Mouse (Mus musculus) heart, embryonic 14.5 days (tissue): ENCODE results near the gene Pid1. TPM values are rescaled to one million over a fixed set of nuclear protein-coding genes. Genes with fewer than 3 reads are reported as not detected.

ENCODE experiments used
- ATAC-seq: fragments of 200-750 bp; cut with Nextera tagmentation; 2 replicates; pipeline ENCODE4 v1.8.0; 2017; ENCODE audit warnings: low read depth, moderate TSS enrichment; ENCODE audit not compliant: insufficient number of reproducible peaks, insufficient read depth, low FRiP score
- H3K27ac ChIP-seq, 2 experiments: fragments of 200-500 bp in 1 of 2; fragments of 300-500 bp in 1 of 2; sonication (generic) in 1 of 2; replicated peaks in 1 of 2; 2 replicates each; pipeline ENCODE4 v1.5.1; 2012 to 2014; ENCODE audit warnings: low read depth in 2 of 2, low read length in 2 of 2, control low read depth in 1 of 2, mild to moderate bottlenecking in 1 of 2, mixed read lengths in 1 of 2; ENCODE audit not compliant: control insufficient read depth in 1 of 2, insufficient read depth in 1 of 2
- H3K27me3 ChIP-seq: fragments of 300-500 bp; sonication (generic); 2 replicates; pipeline ENCODE4 v1.6.1; 2014; ENCODE audit warnings: mild to moderate bottlenecking, low read length, control low read depth; ENCODE audit not compliant: control insufficient read depth, insufficient read depth
- H3K36me3 ChIP-seq: fragments of 300-500 bp; sonication (generic); 2 replicates; pipeline ENCODE4 v1.6.1; 2014; ENCODE audit warnings: mild to moderate bottlenecking, control low read depth, low read length, mixed read lengths; ENCODE audit not compliant: control insufficient read depth, insufficient read depth
- H3K4me1 ChIP-seq, 2 experiments: fragments of 200-500 bp in 1 of 2; fragments of 300-500 bp in 1 of 2; sonication (generic) in 1 of 2; 2 replicates each; pipeline ENCODE4 v1.6.1; 2012 to 2014; ENCODE audit warnings: low read length in 2 of 2, control low read depth in 1 of 2, mixed read lengths in 1 of 2; ENCODE audit not compliant: control insufficient read depth in 2 of 2, insufficient read depth in 2 of 2
- H3K4me2 ChIP-seq: fragments of 300-500 bp; sonication (generic); 2 replicates; pipeline ENCODE4 v1.6.1; 2014; ENCODE audit warnings: mild to moderate bottlenecking, low read length
- H3K4me3 ChIP-seq, 2 experiments: fragments of 200-500 bp in 1 of 2; fragments of 300-500 bp in 1 of 2; sonication (generic) in 1 of 2; 2 replicates each; pipeline ENCODE4 v1.5.1; 2012 to 2014; ENCODE audit warnings: low read length in 2 of 2, mild to moderate bottlenecking in 2 of 2, control low read depth in 1 of 2, low read depth in 1 of 2, moderate library complexity in 1 of 2; ENCODE audit not compliant: control insufficient read depth in 1 of 2, insufficient read depth in 1 of 2
- H3K9ac ChIP-seq: fragments of 300-500 bp; sonication (generic); 2 replicates; pipeline ENCODE4 v1.6.1; 2014; ENCODE audit warnings: mild to moderate bottlenecking, low read length
- H3K9me3 ChIP-seq: fragments of 300-500 bp; sonication (generic); 2 replicates; pipeline ENCODE4 v1.6.1; 2016; ENCODE audit warnings: low read length, control low read depth; ENCODE audit not compliant: control insufficient read depth
- WGBS: fragments of 180-500 bp; shearing (Covaris S2); extraction: QIAGEN DNeasy Blood & Tissue Kit; methylation state at CpG from one replicate; pipeline ENCODE4 v1.1.7; 2014; 5-methylcytosine and 5-hydroxymethylcytosine counted together
- polyA plus RNA-seq: library from polyadenylated mRNA; unstranded; fragments of >200 nt; fragmentation: Nextera tagmentation; extraction: Ambion mirVana; gene quantifications from 2 replicates; pipeline ENCODE4 v1.2.1, GENCODE M21; 2014

The Pid1 gene
- polyA plus RNA-seq, 1 experiment from 2014 or later, result 11.2 TPM

DNA sequence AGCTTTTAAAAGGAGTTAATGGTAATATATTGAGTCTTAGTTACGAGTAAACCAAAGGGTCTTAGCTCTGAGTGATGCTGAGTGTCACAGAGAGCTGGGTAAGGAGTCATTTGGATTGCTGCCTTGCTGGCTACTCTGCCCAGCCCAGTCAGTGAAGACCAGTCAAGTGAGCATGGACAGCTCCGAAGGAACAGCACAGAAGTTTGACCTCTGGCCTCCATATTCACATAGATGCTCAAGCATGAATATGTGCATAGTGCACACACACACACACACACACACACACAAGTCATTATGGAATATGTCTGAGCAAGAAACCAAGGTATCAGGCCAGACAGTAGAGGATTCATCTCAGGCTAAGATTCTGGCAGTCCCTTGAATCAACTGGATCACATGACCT is 244.7 kb downstream of the Pid1 start:
- Histone ChIP-seq H3K27ac (no peak overlapping the region), H3K27me3 (no peaks in the 10 kb centered on the region), H3K9ac (no peak overlapping the region), H3K4me3 (no peak overlapping the region), H3K4me1 (no peaks in the 10 kb centered on the region), H3K36me3 (no peaks in the 10 kb centered on the region), H3K4me2 (no peak overlapping the region), H3K9me3 (no peaks in the 10 kb centered on the region)
- 62% methylated on average over 2 of the region's 2 CpGs for WGBS
- no peak for ATAC-seq

GRCm38 (mm10) chr1:84106756-84107155 is 257.2 kb downstream of the Pid1 start:
- no peak overlapping the region for H3K4me3 ChIP-seq
- no peaks in the 10 kb centered on the region for H3K36me3 ChIP-seq
- H3K4me2 ChIP-seq, result no peak overlapping the region
- H3K9me3 ChIP-seq, result no peaks in the 10 kb centered on the region
- 89% methylated on average over 4 of the region's 4 CpGs for WGBS
- H3K4me1 ChIP-seq, result no peaks in the 10 kb centered on the region
- H3K9ac ChIP-seq, result no peak overlapping the region
- H3K27ac ChIP-seq, result no peak overlapping the region
- H3K27me3 ChIP-seq, result no peaks in the 10 kb centered on the region
- ATAC-seq, result no peak

- Histone ChIP-seq H3K9me3 (no peaks in the 10 kb centered on the region), H3K4me1 (no peaks in the 10 kb centered on the region), H3K9ac (no peak overlapping the region), H3K27ac (no peak overlapping the region), H3K27me3 (no peaks in the 10 kb centered on the region), H3K4me2 (no peak overlapping the region), H3K4me3 (no peak overlapping the region), H3K36me3 (no peaks in the 10 kb centered on the region)
- ATAC-seq, result no peak
- WGBS, result 76% methylated on average over 2 of the region's 2 CpGs
Measured at GRCm38 (mm10) chr1:84102052-84102451, 261.9 kb downstream of the Pid1 start.

DNA sequence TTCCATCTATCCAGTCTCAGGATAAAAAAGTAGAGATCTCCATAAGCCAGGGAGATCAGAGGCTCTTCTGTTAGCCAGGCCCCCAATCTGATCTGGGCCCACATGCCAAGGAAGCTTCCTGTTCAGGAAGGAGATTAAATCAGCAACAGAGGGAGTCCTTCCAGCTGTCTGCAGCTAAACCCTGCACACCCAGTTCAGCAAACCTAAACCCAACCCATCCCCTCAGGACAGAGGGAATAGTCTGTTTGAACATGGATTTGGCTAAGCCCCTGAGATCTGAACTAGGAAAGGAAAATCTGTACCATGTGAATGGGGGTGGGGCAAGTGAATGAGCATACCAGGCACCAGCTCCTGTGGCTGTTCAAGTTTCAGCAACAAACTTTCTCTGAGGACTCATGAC is 266.6 kb downstream of the Pid1 start:
- peaks cover 0 to 3% of the 10 kb centered on the region in 2 experiments; a peak in 2 of 4 replicates for H3K4me1 ChIP-seq
- no peaks in the 10 kb centered on the region for H3K9me3 ChIP-seq
- no peak overlapping the region for H3K27ac ChIP-seq
- H3K27me3 ChIP-seq, result no peaks in the 10 kb centered on the region
- ATAC-seq, result no peak
- no peak overlapping the region for H3K4me3 ChIP-seq
- H3K36me3 ChIP-seq, result no peaks in the 10 kb centered on the region
- no peak overlapping the region for H3K4me2 ChIP-seq
- no peak overlapping the region for H3K9ac ChIP-seq

- Histone ChIP-seq H3K4me2 (no peak overlapping the region), H3K4me3 (no peak overlapping the region)
- ATAC-seq, result no peak
Measured at GRCm38 (mm10) chr1:84093291-84093690, 270.7 kb downstream of the Pid1 start.

GRCm38 (mm10) chr1:84089664-84090063 is 274.3 kb downstream of the Pid1 start:
- Histone ChIP-seq H3K27me3 (no peaks in the 10 kb centered on the region), H3K4me3 (no peak overlapping the region), H3K4me1 (peaks cover 0 to 3% of the 10 kb centered on the region in 2 experiments; a peak in 2 of 4 replicates), H3K36me3 (no peaks in the 10 kb centered on the region), H3K9ac (no peak overlapping the region), H3K4me2 (no peak overlapping the region), H3K9me3 (no peaks in the 10 kb centered on the region), H3K27ac (no peak overlapping the region)
- 72% methylated on average over 2 of the region's 2 CpGs for WGBS
- ATAC-seq, result no peak

More at GRCm38 (mm10) chr1:84093291-84093690, 270.7 kb downstream of the Pid1 start:
- Histone ChIP-seq H3K27me3 (no peaks in the 10 kb centered on the region), H3K9ac (no peak overlapping the region), H3K27ac (no peak overlapping the region), H3K36me3 (no peaks in the 10 kb centered on the region), H3K4me1 (peaks cover 0 to 3% of the 10 kb centered on the region in 2 experiments; a peak in 2 of 4 replicates), H3K9me3 (no peaks in the 10 kb centered on the region)
- WGBS, result 46% methylated on average over 2 of the region's 2 CpGs

- no peak for ATAC-seq
- H3K9ac ChIP-seq, result no peak overlapping the region
- H3K4me1 ChIP-seq, result no peaks in the 10 kb centered on the region
- H3K27me3 ChIP-seq, result no peaks in the 10 kb centered on the region
- no peak overlapping the region for H3K27ac ChIP-seq
- H3K4me2 ChIP-seq, result no peak overlapping the region
- no peaks in the 10 kb centered on the region for H3K9me3 ChIP-seq
- WGBS, result 59% methylated on average over 2 of the region's 2 CpGs
- no peaks in the 10 kb centered on the region for H3K36me3 ChIP-seq
- H3K4me3 ChIP-seq, result no peak overlapping the region
Measured at GRCm38 (mm10) chr1:84087957-84088356, 276.0 kb downstream of the Pid1 start.

DNA sequence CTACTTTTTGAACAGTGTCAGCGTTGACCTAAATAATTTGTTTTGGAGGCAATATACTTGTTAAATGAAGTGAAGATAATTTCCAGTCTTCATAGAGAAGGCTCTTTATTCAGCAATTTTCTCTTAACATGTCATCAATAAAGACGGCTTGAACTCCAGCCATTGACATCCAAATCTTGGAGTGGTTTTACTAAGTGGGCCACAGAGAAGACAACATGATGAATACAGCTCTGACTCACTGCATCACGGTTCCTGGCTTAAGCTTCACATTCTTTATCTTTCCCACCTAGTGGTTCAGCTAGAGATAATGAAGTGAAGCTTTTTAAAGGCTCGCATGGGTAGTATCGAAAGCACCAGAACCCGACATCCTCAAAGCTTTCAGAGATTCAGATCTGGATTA is 276.7 kb downstream of the Pid1 start:
- no peaks in the 10 kb centered on the region for H3K4me1 ChIP-seq
- H3K9me3 ChIP-seq, result no peaks in the 10 kb centered on the region
- 30% methylated on average over 6 of the region's 6 CpGs for WGBS
- H3K4me3 ChIP-seq, result no peak overlapping the region
- H3K27me3 ChIP-seq, result no peaks in the 10 kb centered on the region
- ATAC-seq, result no peak
- H3K27ac ChIP-seq, result no peak overlapping the region
- no peak overlapping the region for H3K4me2 ChIP-seq
- H3K36me3 ChIP-seq, result no peaks in the 10 kb centered on the region
- no peak overlapping the region for H3K9ac ChIP-seq
